Mouse (Mus musculus): ENCODE measurements around the gene Gm20388.

- TF ChIP-seq EP300 (IDR thresholded peaks at IDR 0.05; ENCODE audit: low read depth) (no peak), CTCF (IDR thresholded peaks at IDR 0.05; ENCODE audit: low read depth) (no peak)
Measured at GRCm38 (mm10) chr8:122665667-122666316, 2755.2 kb downstream of the Gm20388 start.

All from liver, embryonic 14.5 days (tissue).